1 mouse cellular context compared by ENCODE assay signal in genomic region chr10:68444361-68445114, GRCm38 (mm10).
TF ChIP-seq lines count a peak whose summit lies in the region.

No protein-coding gene starts in this region.

TF ChIP-seq in CH12.LX, 34 proteins besides CTCF, POLR2A, EP300 and RAD21 (continued from another document):
- TF ChIP-seq USF1 (IDR thresholded peaks at IDR 0.05; ENCODE audit: low read depth, low read length) = no peak
TF ChIP-seq in CH12.LX: peak in this region for 10.
